ENCODE assay signal across 19 mouse cellular contexts in the genomic region with DNA sequence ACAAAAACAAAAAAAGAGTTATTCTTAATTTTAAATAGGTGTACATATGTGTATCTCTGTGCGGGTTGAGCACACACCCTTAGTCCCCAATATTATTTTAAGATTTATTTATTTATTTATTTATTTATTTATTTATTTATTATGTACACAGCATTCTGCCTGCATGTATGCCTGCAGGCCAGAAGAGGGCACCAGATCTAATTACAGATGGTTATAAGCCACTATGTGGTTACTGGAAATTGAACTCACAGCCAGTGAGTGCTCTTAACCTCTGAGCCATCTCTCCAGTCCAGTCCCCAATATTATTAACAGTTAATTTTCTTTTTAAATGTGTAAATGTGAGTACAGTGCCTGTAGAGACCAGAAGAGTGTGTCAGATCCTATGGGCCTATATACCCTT. TPM values are rescaled to one million over a fixed set of nuclear protein-coding genes. Genes with fewer than 3 reads are reported as not detected.
DNase-seq lines count a peak whose midpoint lies in the region; ATAC-seq and TF ChIP-seq lines count a peak whose summit lies in the region.
"Had no signal": no experiment of that assay in that cellular context is flagged by ENCODE, and none has a peak within 500 bp of the region (broad histone marks: within the 10 kb centered on the region; RNA-seq: fewer than 3 reads in every experiment).

No protein-coding gene starts in this region.

- DNase-seq in CD4-positive, CD25-positive, alpha-beta regulatory T cell, adult 2 months (ENCODE audit: low read depth, low spot score): peak; percentile 4
- DNase-seq in liver, embryonic 14.5 days (ENCODE audit: low read depth in 3 of 3, low spot score in 3 of 3): no peak
- DNase-seq in A20 (ENCODE audit: low read depth, low spot score) (peak; percentile 45), ZHBTc4 (ENCODE audit: low read depth, low spot score) (peak; percentile 55)
- DNase-seq in heart, adult 8-10 months (ENCODE audit: low spot score): no peak
- DNase-seq in urinary bladder, postnatal 25 days (ENCODE audit: low spot score): no peak
- DNase-seq: cerebellum, adult 2 months; cerebellum, postnatal 36 days; gastrocnemius, postnatal 25 days; kidney, postnatal 10 days had no signal

- no peak overlapping the region for H3K4me2 ChIP-seq in liver, embryonic 14.5 days (ENCODE audit: low read depth)
- H3K4me2 ChIP-seq in liver, embryonic 12.5 days: no peak overlapping the region
- H3K4me2 ChIP-seq: embryonic facial prominence, embryonic 15.5 days; hindbrain, embryonic 13.5 days; intestine, embryonic 15.5 days; midbrain, embryonic 12.5 days had no signal

- no peak overlapping the region for H3K4me3 ChIP-seq in liver, embryonic 14.5 days (ENCODE audit: insufficient read depth in 1 of 2, low read depth in 2 of 2, low read length in 2 of 2)
- no peak overlapping the region for H3K4me3 ChIP-seq in liver, embryonic 12.5 days
- H3K4me3 ChIP-seq: embryonic facial prominence, embryonic 15.5 days; heart, embryonic 10.5 days; hindbrain, embryonic 13.5 days; intestine, embryonic 15.5 days; limb, embryonic 10.5 days; midbrain, embryonic 12.5 days had no signal

- WGBS in liver, embryonic 14.5 days (ENCODE audit: insufficient replicate concordance): 84% methylated on average over 1 of the region's 1 CpGs
- WGBS in liver, embryonic 12.5 days (ENCODE audit: insufficient replicate concordance): 59% methylated on average over 1 of the region's 1 CpGs

- no peaks in the 10 kb centered on the region for H3K9me3 ChIP-seq in liver, embryonic 14.5 days (ENCODE audit: control insufficient read depth, low read length)
- H3K9me3 ChIP-seq in liver, embryonic 12.5 days (replicated peaks): no peaks in the 10 kb centered on the region
- H3K9me3 ChIP-seq: embryonic facial prominence, embryonic 15.5 days; heart, embryonic 10.5 days; hindbrain, embryonic 13.5 days; intestine, embryonic 15.5 days; limb, embryonic 10.5 days had no signal

- ATAC-seq in CD4-positive, CD25-positive, alpha-beta regulatory T cell, adult 4 months: no peak
- no peak for ATAC-seq in liver, embryonic 14.5 days (ENCODE audit: insufficient read depth)
- ATAC-seq in liver, embryonic 12.5 days: no peak
- ATAC-seq: forebrain, embryonic 16.5 days; intestine, embryonic 15.5 days had no signal

- no peaks in the 10 kb centered on the region for H3K36me3 ChIP-seq in liver, embryonic 14.5 days (replicated peaks; ENCODE audit: control insufficient read depth, insufficient read depth, low read depth)
- no peaks in the 10 kb centered on the region for H3K36me3 ChIP-seq in liver, embryonic 12.5 days
- H3K36me3 ChIP-seq: embryonic facial prominence, embryonic 15.5 days; heart, embryonic 10.5 days; hindbrain, embryonic 13.5 days; intestine, embryonic 15.5 days; limb, embryonic 10.5 days; midbrain, embryonic 12.5 days had no signal

- H3K9ac ChIP-seq in liver, embryonic 14.5 days (replicated peaks): no peak overlapping the region
- no peak overlapping the region for H3K9ac ChIP-seq in liver, embryonic 12.5 days
- H3K9ac ChIP-seq: embryonic facial prominence, embryonic 15.5 days; hindbrain, embryonic 13.5 days; intestine, embryonic 15.5 days; midbrain, embryonic 12.5 days had no signal

- no peak for TF ChIP-seq EP300 in liver, embryonic 14.5 days (IDR thresholded peaks at IDR 0.05; ENCODE audit: low read depth)

- no peaks in the 10 kb centered on the region for H3K27me3 ChIP-seq in liver, embryonic 14.5 days (ENCODE audit: control insufficient read depth, insufficient read depth, low read length)
- peaks cover 12% of the 10 kb centered on the region for H3K27me3 ChIP-seq in liver, embryonic 12.5 days (replicated peaks)
- H3K27me3 ChIP-seq: embryonic facial prominence, embryonic 15.5 days; hindbrain, embryonic 13.5 days; intestine, embryonic 15.5 days; midbrain, embryonic 12.5 days had no signal

- no peak overlapping the region for H3K27ac ChIP-seq in liver, embryonic 14.5 days
- H3K27ac ChIP-seq in liver, embryonic 12.5 days: no peak overlapping the region
- H3K27ac ChIP-seq: embryonic facial prominence, embryonic 15.5 days; heart, embryonic 10.5 days; hindbrain, embryonic 13.5 days; intestine, embryonic 15.5 days; limb, embryonic 10.5 days; midbrain, embryonic 12.5 days had no signal

- peaks cover 0 to 17% of the 10 kb centered on the region in 2 experiments; a peak in 3 of 4 replicates for H3K4me1 ChIP-seq in liver, embryonic 14.5 days (replicated peaks; ENCODE audit: control insufficient read depth in 2 of 2, insufficient read depth in 2 of 2, low read length in 1 of 2)
- peaks cover 32% of the 10 kb centered on the region for H3K4me1 ChIP-seq in liver, embryonic 12.5 days
- H3K4me1 ChIP-seq: intestine, embryonic 15.5 days; midbrain, embryonic 12.5 days had no signal

- TF ChIP-seq CTCF in liver, embryonic 14.5 days (IDR thresholded peaks at IDR 0.05; ENCODE audit: low read depth): peak; percentile 42; the same call in 1 of the 2 replicates

RNA-seq across cellular contexts. Expression of a gene that starts 33.7 kb away (rescaled TPM):
- 10 to 100 TPM; 85.0 to 94.7 TPM for polyA plus RNA-seq in CD4-positive, CD25-positive, alpha-beta regulatory T cell, adult 4 months (2017; shearing (Covaris generic))
- 15.2 and 24.8 TPM in 2 replicates for polyA plus RNA-seq in liver, embryonic 14.5 days (2012; rRNA removed)
- 29.9 and 36.7 TPM in 2 replicates for polyA plus RNA-seq in liver, embryonic 14.5 days (2014; fragmentation: Nextera tagmentation; extraction: Ambion mirVana)
- polyA plus RNA-seq in liver, embryonic 12.5 days (2016; fragmentation: Nextera tagmentation; extraction: Ambion mirVana): 42.0 and 43.0 TPM in 2 replicates
- 10 to 100 TPM; 53.5 to 61.3 (median 59.5) TPM for total RNA-seq in heart, adult 8-10 months (2022)

Comparison
In these comparisons a context has a peak if more than half of its experiments do, and no peak if none do; other contexts are left out.
1. DNase-seq: peak in CD4-positive, CD25-positive, alpha-beta regulatory T cell, adult 2 months (single experiment), A20 (single experiment) and ZHBTc4 (single experiment); none in liver, embryonic 14.5 days (0 of 3), heart, adult 8-10 months (single experiment) and urinary bladder, postnatal 25 days (single experiment).